Mouse (Mus musculus): ENCODE data around the gene Slc2a10.

DNA sequence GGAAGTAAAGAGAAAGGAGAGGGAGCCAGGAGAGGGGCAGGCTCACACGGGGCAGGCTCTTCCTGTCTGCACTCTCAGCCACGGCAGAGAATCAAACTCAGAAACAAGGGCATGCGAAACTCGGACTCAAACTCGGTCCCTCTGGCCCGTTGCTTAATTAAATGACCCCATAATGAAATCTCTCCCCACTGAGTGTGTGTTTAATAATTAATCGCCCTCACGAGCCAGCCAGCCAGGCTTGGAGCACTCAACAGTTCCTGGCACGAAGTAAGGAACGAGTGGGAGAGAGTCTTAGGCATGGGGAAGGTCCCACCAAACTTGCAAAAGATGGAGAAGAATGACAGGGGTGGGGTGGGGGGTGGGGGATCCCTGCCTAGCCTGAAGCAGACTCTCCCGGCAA lies 55.3 kb downstream of the Slc2a10 start:
- TF ChIP-seq POLR2A (IDR thresholded peaks at IDR 0.05; ENCODE audit: low read depth, low read length) (no peak), CTCF (IDR thresholded peaks at IDR 0.05; ENCODE audit: extremely low read depth, insufficient read length, insufficient replicate concordance, low read depth, low read length) (no peak)
